Mouse (Mus musculus): ENCODE data around the gene Ehd4.

- TF ChIP-seq CTCF (conservative IDR thresholded peaks at IDR 0.05; ENCODE audit: low read length) (no peak), POU5F1 (IDR thresholded peaks at IDR 0.05; ENCODE audit: borderline replicate concordance, low read length) (no peak), NANOG (IDR thresholded peaks at IDR 0.05; ENCODE audit: borderline replicate concordance, low read length) (no peak)
Measured at GRCm38 (mm10) chr2:120105861-120106260, 48.5 kb downstream of the Ehd4 start.

All from E14TG2a.4 (cell line).